Mouse (Mus musculus): ENCODE results near the gene Pld1.

Pld1 gene

DNA sequence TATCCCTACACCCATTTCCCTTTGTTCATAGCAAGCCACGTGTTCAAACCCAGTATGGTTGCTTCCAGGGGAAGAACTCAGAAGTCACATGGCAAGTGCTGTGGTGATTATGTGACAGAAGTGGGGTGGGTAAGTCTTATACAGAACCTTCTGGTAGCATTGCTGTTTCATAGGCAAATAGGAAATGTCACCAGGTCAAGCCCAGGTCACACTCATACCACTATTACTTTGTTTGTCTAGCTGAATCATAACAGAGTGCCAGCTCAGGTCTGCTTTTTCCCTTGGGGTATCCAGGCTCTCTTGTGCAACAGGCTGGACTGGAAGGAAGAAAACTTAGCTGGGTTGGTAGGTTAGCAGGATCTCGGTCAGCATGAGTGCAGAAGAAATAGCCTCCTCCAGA, 219.5 kb downstream of the Pld1 start:
- no peak for DNase-seq (ENCODE audit: low spot score in 2 of 2)

DNA sequence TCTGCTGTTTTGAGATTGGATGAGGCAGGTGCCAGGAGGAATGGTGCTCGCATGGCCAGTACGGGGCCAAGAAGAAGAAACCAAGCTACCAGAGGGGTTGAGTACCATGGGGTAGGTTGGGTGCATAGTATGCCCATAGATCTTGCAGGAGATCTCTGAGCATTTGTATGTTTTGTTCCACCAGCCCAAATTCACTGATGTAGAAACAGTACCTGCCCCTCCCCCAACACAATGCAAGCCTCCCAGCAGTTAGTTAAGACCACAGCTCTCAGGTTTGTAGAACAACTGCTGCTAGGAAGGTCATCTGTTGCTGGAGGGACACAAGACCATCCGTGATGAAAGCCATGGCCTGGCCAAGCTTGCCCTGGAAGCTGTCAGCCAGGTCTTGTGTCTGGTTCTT, 220.4 kb downstream of the Pld1 start:
- peak in 1 of 2 experiments; percentile 8 for DNase-seq (ENCODE audit: low spot score in 2 of 2)

DNA sequence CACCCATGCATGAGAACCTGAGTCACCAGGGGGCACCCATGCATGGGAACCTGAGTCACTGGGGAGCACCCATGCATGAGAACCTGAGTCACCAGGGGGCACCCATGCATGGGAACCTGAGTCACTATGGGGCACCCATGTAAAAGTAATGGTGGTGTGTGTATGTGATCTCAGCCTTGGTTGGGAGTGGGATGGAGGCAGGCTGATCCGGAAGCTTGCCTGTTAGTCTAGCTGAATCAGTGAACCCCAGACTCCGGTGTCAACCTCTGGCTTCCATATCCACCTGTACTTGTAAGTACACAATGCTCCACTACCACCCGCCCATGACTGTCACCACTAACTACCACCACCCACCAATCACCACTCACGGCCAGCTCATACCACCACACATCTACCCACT, 223.9 kb downstream of the Pld1 start:
- peak in 1 of 2 experiments; percentile 13 for DNase-seq (ENCODE audit: low spot score in 2 of 2)

DNA sequence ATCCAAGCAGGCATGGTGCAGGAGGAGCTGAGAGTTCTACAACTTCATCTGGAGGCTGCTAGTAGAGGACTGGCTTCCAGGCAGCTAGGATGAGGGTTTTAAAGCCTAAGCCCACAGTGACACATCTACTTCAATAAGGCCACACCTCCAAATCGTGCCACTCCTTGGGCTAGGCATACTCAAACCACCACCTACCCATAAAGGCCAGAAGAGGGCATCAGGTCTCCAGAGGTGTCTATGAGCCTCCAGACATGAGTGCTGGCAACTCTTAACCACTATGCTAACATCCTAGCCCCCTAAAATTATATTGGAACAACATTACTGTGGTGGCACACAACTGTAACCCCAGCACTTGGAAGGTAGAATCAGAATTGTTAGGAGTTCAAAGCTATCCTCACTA, 226.2 kb downstream of the Pld1 start:
- peak in 1 of 2 experiments; percentile 6 for DNase-seq (ENCODE audit: low spot score in 2 of 2)

DNA sequence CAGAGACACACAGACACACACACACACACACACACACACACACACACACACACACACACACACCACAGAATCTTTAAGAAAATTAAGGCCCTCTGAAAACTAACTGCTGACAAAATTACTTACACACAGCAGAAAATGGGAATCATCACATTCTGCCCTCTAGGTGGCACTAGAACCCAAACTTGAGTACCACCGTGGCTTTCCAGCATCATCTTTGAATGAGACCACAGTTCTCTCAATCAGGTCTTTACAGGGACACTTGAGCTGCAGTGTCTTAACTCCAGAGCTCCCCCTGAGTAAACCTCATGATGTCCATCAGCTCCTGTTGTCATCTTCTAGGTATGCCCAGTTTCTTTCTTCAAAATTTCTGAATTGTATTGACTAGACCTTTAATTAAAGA, 227.1 kb downstream of the Pld1 start:
- peak; percentile 46 to 73 for DNase-seq (ENCODE audit: low spot score in 2 of 2)

DNA sequence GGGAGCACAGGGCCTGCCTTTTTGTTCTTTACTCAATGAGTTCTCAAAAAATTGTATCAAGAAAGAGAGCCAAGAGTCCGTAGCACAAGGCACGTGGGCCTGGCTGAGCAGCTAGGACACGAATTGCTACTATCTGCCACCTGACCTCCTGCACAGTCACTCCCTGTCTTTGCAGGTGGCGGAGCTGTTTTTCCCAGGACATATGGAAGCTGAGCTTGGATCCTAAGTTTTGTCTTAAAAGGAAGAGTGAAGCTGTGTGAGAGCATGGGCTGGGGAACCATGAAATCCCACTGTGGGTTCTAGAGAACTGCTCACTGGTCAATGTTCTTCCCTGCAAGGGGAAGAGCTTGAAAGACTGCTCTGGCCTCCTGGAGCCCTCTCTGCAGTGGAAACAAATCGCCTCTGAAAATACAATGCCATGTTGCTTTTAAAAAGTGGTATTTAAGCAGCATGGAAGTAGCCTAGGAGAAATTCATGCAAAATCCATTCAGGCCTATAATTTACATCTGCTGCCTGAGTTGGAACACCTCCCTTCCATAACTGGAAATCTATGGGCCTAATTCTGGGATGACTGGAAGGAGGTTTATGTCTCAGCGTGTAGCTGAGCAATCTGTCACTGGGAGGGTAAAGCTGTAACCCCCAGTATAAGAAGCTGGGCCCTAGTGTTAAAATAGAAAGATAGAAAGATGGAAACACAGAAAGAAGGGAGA, 229.5 kb downstream of the Pld1 start:
- peak in 1 of 2 experiments; percentile 11 for DNase-seq (ENCODE audit: low spot score in 2 of 2)

DNA sequence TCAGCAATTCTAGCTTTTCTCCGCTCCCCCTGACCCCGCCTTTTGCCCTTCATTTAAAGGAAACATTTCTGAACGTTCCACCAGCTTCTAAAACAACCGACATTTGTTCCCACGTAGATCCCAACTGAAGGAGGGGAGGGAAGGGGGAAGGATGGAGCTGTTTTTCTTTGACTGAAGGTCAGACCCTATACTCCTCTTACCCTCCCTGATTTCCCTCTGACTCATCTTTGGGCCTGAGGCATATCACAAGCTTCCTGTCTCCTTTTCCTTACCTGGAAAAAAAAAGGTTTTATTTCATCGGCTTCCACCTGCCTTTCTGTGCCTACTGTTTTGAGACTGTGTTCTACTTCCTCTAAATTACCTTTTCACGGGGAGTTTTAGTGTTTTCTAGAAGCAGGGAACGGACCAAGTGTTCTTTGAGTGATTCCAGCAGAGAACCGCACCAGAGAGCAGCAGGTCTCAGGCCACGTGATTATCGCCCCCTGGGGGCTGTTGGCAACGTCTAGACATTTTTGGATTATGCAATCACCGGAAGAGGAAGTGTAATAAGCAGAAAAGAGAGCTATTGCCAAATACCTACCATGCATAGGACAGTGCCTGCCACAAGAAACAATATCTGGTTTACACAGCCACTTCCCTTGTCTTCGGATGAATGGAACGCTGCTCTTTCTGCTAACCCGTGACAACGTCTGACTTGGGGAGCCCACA, 232.6 kb downstream of the Pld1 start:
- DNase-seq (ENCODE audit: low spot score in 2 of 2) = peak in 1 of 2 experiments; percentile 64

DNA sequence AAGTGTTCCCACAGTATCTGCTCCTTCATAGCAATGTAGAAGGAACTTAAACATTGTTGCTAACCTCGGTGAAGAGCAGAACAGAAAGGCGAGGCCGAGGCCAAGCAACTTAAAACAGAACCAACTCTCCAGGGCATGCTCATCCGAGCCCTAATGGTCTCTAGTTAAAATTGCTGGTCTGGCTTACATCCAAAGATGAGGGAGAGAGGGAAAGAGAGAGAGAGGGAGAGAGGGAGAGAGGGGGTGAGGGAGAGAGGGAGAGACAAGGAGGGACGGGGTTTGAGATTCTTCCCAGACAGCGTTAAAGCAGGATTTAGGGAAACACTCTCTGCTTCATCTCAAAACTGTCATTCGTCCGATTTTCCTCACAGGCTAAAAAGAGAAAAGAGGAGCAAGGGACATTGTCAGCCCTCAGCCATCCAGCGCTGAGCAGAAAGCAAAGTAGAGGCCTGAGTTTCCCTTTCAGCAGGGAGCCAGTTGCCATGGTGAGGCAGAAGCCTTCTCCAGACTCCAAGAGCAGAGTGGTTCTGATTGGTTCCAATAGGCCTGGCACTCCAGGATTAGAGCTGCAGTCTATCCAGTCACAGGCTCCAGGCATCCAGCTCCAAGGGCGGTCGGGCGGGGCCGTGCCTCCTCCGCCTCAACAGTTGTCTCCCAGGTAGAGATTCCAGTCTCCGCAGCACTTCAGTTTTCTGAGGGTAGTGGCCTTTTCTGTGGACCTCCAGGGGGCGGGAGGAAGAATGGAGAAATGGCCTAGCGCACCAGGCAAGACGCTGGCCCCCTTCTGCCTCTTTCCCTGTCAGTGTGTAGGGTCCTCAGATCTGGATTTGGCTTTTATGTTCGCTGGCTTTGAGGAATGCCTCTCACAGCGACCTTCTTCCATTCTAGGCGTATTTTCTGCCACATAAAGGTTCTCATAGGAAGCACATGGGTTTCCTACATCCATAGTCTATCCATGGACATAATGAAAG, 237.8 kb downstream of the Pld1 start:
- peak; percentile 33 to 70 for DNase-seq (ENCODE audit: low spot score in 2 of 2)

DNA sequence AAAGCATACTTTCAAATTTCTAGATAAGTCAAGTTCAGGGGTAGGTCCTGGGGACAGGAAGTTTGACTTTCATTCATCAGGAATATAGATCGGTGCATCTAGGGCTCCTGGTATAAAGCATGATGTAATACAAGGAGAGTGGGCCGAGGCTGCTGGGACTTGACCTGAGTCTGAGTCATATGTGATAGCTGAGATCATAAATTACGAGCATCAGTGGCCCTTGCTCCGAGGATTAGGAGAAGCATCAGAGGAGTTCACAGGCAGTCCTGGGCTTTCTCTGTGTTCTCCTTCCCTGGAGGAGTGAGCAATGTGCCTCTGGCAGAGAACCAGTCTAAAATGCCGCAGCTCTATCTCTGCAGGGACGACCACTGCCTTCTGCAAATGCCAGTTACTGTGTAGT, 239.8 kb downstream of the Pld1 start:
- no peak for DNase-seq (ENCODE audit: low spot score in 2 of 2)
